Mouse (Mus musculus) cerebellum, postnatal 4 days (tissue): ENCODE results near the gene Rasgrf2.

Experiments
- DNase-seq, 2 experiments: peaks; one replicate each; pipeline ENCODE4 v3.0.0; 2022; ENCODE audit warnings: low spot score in 2 of 2, mixed read lengths in 1 of 2

The Rasgrf2 gene

GRCm38 (mm10) chr13:92041584-92042563 lies 89.6 kb downstream of the Rasgrf2 start:
- no peak for DNase-seq

DNA sequence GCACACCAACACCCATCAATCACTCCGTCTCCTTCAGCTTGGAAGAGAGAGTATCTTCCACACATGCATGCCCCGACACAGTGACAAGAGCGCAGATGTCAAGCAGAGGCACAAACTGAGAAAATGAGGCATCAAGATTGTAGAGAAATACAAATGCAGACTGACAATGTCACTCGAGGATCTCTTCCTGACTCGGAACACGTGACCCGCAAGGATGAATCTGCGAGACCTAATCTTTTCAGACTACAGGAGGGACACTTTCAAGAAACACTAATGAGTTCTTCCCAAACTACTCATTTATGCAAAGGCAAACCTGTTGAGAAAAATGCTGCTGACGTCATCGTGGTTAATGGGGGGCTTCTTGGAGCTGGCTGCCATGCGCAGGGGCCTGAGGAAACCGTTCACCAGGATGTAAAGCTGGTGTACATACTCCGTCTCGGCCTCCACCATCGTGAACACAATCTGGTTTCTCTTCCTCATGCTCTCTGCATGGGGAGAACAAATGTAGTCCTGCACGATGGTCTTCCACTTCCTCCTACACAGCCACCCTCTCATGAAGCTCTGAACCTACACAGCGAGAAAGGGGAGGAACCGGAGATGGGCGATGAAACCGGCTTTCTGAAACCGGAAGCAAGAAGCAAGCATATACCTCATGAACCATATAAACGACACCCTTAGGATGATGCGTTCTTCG lies 100.9 kb downstream of the Rasgrf2 start:
- no peak for DNase-seq

GRCm38 (mm10) chr13:92029666-92030065 lies 101.8 kb downstream of the Rasgrf2 start:
- DNase-seq: no peak

- DNase-seq: no peak
These were observed 103.5 kb downstream of the Rasgrf2 start for GRCm38 (mm10) chr13:92027951-92028350.

GRCm38 (mm10) chr13:92026651-92027050 lies 104.8 kb downstream of the Rasgrf2 start:
- no peak for DNase-seq

GRCm38 (mm10) chr13:92025124-92025523 lies 106.3 kb downstream of the Rasgrf2 start:
- no peak for DNase-seq

DNA sequence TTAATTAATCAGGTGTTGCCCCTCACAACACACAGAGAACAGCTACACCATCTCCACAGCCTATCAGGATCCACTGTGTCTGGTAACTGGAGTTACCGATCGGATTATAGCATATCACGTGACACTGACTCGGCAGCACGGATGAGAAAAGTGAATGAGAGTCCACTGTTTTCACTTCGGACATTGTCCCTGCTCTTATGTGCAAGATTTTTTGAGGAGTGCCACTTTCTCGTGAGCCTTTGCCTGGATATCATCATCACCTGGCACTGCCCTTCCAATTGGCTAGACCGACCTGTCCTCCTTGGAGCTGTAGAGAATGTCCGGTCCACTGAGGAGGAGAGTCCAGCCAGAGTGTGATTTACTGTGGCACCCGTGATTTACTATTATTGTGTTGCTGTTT lies 109.3 kb downstream of the Rasgrf2 start:
- DNase-seq: no peak

DNA sequence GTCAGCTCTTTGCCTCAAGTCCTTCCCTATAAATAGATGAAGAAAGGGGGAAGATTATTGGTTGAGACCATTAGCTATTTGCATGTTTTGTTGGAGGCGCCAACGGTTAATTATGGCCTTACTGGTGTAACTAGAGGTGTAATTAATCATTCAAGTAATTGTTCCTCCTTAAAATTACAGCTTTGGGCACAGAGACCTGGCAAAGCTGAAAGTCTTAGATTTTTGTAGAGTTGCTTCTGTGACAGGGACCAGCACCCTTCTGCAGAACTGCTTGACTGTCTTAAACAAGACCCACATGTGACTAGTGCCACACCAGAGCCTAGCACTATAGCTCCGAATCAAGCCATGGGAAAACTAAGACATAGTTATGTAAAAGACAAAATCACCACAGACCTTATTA lies 134.5 kb downstream of the Rasgrf2 start:
- no peak for DNase-seq

DNA sequence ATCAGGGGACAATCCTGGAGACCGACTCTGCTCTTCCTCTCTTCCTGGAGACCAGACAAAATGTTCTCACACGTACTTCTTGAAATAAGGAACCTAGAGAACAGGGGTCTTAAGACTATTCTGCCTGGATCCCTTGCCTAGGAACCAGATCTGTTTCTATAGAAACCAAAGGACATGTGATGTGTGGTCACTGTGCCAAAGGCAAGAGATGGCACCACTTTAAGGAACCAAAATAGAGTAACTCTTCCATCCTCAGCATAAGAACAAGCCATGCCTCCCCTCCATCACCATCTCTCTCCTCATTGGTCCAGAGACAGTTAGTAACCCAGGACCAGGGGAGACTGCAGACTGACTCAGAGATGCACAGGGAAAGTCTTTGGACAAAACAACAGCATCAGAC lies 140.0 kb downstream of the Rasgrf2 start:
- DNase-seq: no peak

- no peak for DNase-seq
These were observed 140.7 kb downstream of the Rasgrf2 start for GRCm38 (mm10) chr13:91990709-91991284.

- no peak for DNase-seq
These were observed 143.1 kb downstream of the Rasgrf2 start for GRCm38 (mm10) chr13:91988378-91988777.

- no peak for DNase-seq
These were observed 144.5 kb downstream of the Rasgrf2 start for GRCm38 (mm10) chr13:91986958-91987357.

- DNase-seq: no peak
These were observed 145.4 kb downstream of the Rasgrf2 start for GRCm38 (mm10) chr13:91985915-91986589.

DNA sequence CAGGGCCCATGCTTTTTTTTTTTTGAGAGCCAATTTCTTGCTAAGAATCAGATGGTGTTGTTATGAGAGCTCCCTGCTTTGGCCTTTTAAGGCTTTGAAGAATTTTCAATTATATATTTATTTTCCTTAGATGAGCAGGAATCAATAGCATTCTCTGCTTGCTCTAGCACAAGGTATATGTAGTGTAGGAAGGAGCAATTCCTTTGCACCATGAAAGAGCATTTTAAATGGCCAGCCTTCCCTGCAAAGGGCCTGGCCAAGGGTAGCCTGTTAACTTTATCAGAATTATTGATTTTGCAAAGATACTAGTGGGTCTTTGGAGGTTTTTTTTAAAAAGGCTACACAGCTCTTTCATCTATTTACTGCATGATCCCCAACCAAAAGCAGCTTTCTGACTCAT lies 146.4 kb downstream of the Rasgrf2 start:
- no peak for DNase-seq

DNA sequence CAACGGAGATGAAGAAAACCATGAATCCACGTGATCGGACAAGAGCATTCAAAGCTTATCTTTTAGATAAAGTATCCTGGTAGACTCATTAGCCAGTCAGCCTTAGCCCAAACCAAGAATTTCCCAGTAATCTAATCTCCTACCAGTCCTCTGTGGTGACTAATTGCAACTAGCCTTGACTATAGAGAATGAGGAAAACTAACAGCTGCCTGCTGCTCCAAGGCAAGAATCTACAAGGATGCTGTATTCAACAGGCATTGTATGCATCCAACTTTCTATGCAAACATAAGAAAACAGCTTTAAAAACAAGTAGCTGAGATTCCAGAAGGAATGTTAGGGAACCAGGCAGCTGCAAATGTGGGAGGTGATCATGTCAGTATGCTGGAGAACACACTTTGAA lies 149.4 kb downstream of the Rasgrf2 start:
- DNase-seq: no peak

DNA sequence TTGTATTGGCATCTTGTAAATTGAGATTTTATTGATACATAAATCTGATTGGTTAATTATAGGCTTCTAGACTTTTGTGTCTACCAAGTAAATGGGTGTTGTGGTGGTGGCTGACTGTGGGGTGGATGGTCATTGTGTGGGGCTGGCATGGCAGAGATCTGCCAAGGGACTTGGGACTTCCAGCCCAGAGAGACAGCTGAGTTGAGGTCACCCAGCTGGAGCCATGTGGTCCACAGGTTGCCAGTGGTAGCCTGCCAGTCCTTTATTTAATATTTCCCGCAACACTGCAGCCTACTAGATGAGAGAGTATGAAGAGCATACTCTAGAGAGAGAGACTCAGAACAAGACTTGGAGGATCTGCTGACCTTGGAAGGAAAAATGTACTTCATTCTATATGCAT lies 150.0 kb downstream of the Rasgrf2 start:
- no peak for DNase-seq

- no peak for DNase-seq
These were observed 154.5 kb downstream of the Rasgrf2 start for GRCm38 (mm10) chr13:91976971-91977370.

GRCm38 (mm10) chr13:91976541-91976940 lies 154.9 kb downstream of the Rasgrf2 start:
- no peak for DNase-seq

DNA sequence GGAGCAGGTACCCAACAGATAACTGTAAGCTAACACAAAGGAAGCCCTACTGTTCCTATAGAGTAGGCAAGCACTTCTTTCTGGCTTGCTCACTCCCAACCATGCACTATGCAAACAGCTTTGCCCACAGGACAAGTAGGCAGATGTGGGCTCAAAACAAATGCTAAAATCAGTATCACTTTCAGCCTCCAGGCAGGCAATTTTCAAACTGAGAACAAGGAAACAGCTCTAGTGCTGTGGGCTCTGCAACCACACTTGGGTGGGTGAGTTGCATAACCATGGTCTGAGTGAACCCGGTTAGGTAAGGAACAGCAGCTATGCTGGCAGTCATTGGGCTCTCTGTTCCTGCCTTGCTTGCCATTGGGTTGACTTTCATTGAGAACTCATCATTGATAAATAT lies 157.3 kb downstream of the Rasgrf2 start:
- DNase-seq: no peak

GRCm38 (mm10) chr13:91971246-91971645 lies 160.2 kb downstream of the Rasgrf2 start:
- no peak for DNase-seq

GRCm38 (mm10) chr13:91956474-91956873 lies 175.0 kb downstream of the Rasgrf2 start:
- DNase-seq: no peak

- no peak for DNase-seq
These were observed 175.8 kb downstream of the Rasgrf2 start for GRCm38 (mm10) chr13:91955646-91956045.
